Mouse (Mus musculus): ENCODE measurements around the gene Chrng. TPM values are rescaled to one million over a fixed set of nuclear protein-coding genes. Genes with fewer than 3 reads are reported as not detected.

The Chrng gene
- polyA plus RNA-seq, 1 experiment, result not detected

GRCm38 (mm10) chr1:87197296-87197695, 7.2 kb upstream of the Chrng start:
- no peak for DNase-seq (ENCODE audit: low read depth, low spot score)

GRCm38 (mm10) chr1:87198119-87199065, 6.1 kb upstream of the Chrng start:
- no peak for DNase-seq (ENCODE audit: low read depth, low spot score)
- 68% methylated on average over 12 of the region's 12 CpGs for WGBS

More at GRCm38 (mm10) chr1:87197296-87197695, 7.2 kb upstream of the Chrng start:
- WGBS, result 80% methylated on average over 9 of the region's 9 CpGs

GRCm38 (mm10) chr1:87200811-87201210, 3.6 kb upstream of the Chrng start:
- WGBS, result 52% methylated on average over 2 of the region's 2 CpGs
- no peak for DNase-seq (ENCODE audit: low read depth, low spot score)

- no peak for DNase-seq (ENCODE audit: low read depth, low spot score)
- 36% methylated on average over 1 of the region's 1 CpGs for WGBS
These were observed 2.6 kb upstream of the Chrng start for GRCm38 (mm10) chr1:87201848-87202247.

- 78% methylated on average over 5 of the region's 5 CpGs for WGBS
- DNase-seq (ENCODE audit: low read depth, low spot score), result no peak
These were observed 678 bp upstream of the Chrng start for GRCm38 (mm10) chr1:87203779-87204178.

GRCm38 (mm10) chr1:87205038-87205437, 581 bp downstream of the Chrng start:
- 50% methylated on average over 6 of the region's 6 CpGs for WGBS
- no peak for DNase-seq (ENCODE audit: low read depth, low spot score)

GRCm38 (mm10) chr1:87205502-87205901, 1.0 kb downstream of the Chrng start:
- no peak for DNase-seq (ENCODE audit: low read depth, low spot score)
- 57% methylated on average over 3 of the region's 3 CpGs for WGBS

- WGBS, result 18% methylated on average over 17 of the region's 17 CpGs
- DNase-seq (ENCODE audit: low read depth, low spot score), result no peak
These were observed 1.9 kb downstream of the Chrng start for GRCm38 (mm10) chr1:87206339-87206738.

GRCm38 (mm10) chr1:87211431-87211830, 7.0 kb downstream of the Chrng start:
- 81% methylated on average over 4 of the region's 4 CpGs for WGBS
- no peak for DNase-seq (ENCODE audit: low read depth, low spot score)

- DNase-seq (ENCODE audit: low read depth, low spot score), result peak; percentile 82
- 1% methylated on average over 99 of the region's 99 CpGs for WGBS
These were observed 9.6 kb downstream of the Chrng start, which contains the start of gene Eif4e2 for GRCm38 (mm10) chr1:87213735-87214704. TSS of gene Eif4e2 (plus strand) at chr1:87213914.

- WGBS, result 4% methylated on average over 4 of the region's 4 CpGs
These were observed 10.3 kb downstream of the Chrng start for GRCm38 (mm10) chr1:87214748-87215147.

GRCm38 (mm10) chr1:87217938-87218337, 13.5 kb downstream of the Chrng start:
- DNase-seq (ENCODE audit: low read depth, low spot score), result no peak
- 23% methylated on average over 3 of the region's 3 CpGs for WGBS

More at GRCm38 (mm10) chr1:87214748-87215147, 10.3 kb downstream of the Chrng start:
- no peak for DNase-seq (ENCODE audit: low read depth, low spot score)

GRCm38 (mm10) chr1:87225739-87226138, 21.3 kb downstream of the Chrng start:
- DNase-seq (ENCODE audit: low read depth, low spot score), result no peak
- WGBS, result 96% methylated on average over 8 of the region's 8 CpGs

- WGBS, result 97% methylated on average over 1 of the region's 1 CpGs
- no peak for DNase-seq (ENCODE audit: low read depth, low spot score)
These were observed 22.1 kb downstream of the Chrng start for GRCm38 (mm10) chr1:87226409-87227159.

GRCm38 (mm10) chr1:87227160-87227550, 22.7 kb downstream of the Chrng start:
- 91% methylated on average over 3 of the region's 3 CpGs for WGBS
- DNase-seq (ENCODE audit: low read depth, low spot score), result no peak

GRCm38 (mm10) chr1:87230606-87231005, 26.1 kb downstream of the Chrng start:
- DNase-seq (ENCODE audit: low read depth, low spot score), result no peak
- 86% methylated on average over 5 of the region's 5 CpGs for WGBS

- 74% methylated on average over 7 of the region's 7 CpGs for WGBS
- DNase-seq (ENCODE audit: low read depth, low spot score), result no peak
These were observed 27.7 kb downstream of the Chrng start for GRCm38 (mm10) chr1:87232197-87232596.

- DNase-seq (ENCODE audit: low read depth, low spot score), result no peak
- WGBS, result 69% methylated on average over 8 of the region's 8 CpGs
These were observed 34.6 kb downstream of the Chrng start for GRCm38 (mm10) chr1:87239056-87239455.

GRCm38 (mm10) chr1:87243021-87243420, 38.6 kb downstream of the Chrng start:
- WGBS, result 88% methylated on average over 8 of the region's 8 CpGs
- no peak for DNase-seq (ENCODE audit: low read depth, low spot score)
